Mouse (Mus musculus) bone marrow, adult 2 months (tissue): ENCODE data around the gene Gnai3.

ENCODE experiments used
- CTCF ChIP-seq: fragments of 200-500 bp; IDR thresholded peaks from 2 replicates; pipeline ENCODE4 v1.5.1; 2011; ENCODE audit warnings: low read length, control low read depth; ENCODE audit not compliant: control insufficient read depth, insufficient read depth
- POLR2A ChIP-seq: fragments of 200-500 bp; IDR thresholded peaks from 2 replicates; pipeline ENCODE4 v1.6.1; 2011; ENCODE audit warnings: low read depth, mild to moderate bottlenecking, control low read depth, low read length, borderline replicate concordance; ENCODE audit not compliant: control insufficient read depth

DNA sequence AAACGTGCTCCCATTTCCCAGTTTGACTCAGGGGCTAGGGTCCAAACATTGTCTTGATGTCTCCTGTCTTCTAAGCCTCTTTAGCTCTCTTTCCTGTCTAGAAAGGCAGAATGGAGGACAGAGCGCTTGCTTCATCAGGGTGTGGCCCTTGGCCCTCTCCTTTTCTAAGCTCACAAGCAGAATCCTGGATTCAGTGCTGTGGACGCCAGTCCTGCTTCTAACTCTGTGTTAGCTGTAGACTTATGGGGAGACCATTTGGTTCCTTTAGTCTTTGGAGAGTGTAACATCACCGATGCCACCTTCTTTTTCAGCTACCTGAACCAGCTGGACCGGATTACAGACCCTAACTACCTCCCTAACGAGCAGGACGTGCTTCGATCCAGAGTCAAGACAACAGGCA lies 48.3 kb downstream of the Gnai3 start:
- no peak for TF ChIP-seq CTCF
- no peak for TF ChIP-seq POLR2A
